Mouse (Mus musculus) ES-E14 (cell line): Measurements from ENCODE around the gene Tpk1.

ENCODE experiments used
- MAFK ChIP-seq: IDR thresholded peaks from 2 replicates; pipeline ENCODE4 v1.6.1; 2014; ENCODE audit warnings: mild to moderate bottlenecking, low read depth, low read length, inconsistent platforms; ENCODE audit not compliant: insufficient read depth
- ZC3H11A ChIP-seq: IDR thresholded peaks from 2 replicates; pipeline ENCODE4 v1.6.1; 2012; ENCODE audit warnings: low read depth, mild to moderate bottlenecking, inconsistent platforms, low read length, borderline replicate concordance
- ZNF384 ChIP-seq: IDR thresholded peaks from 2 replicates; pipeline ENCODE4 v1.6.1; 2012; ENCODE audit warnings: low read depth, low read length, inconsistent platforms

DNA sequence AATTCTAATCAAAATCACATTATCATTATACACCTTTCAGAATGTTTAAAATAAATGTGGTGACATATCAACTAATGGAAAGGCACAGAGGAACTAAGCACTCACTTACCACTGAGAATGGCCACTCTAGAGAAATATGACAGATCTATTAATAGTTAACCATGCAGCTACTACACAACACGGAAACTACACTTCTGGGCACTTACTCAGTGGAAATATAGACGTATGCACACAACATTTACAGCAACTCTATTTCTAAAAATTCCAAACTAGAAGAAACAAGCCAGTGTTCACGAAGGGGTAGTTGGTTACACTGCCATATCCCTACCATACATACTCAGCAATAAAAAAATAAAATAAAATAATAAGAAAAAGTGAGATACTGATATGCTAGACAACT, 28.0 kb downstream of the Tpk1 start:
- TF ChIP-seq ZNF384: no peak
- TF ChIP-seq MAFK: no peak
- TF ChIP-seq ZC3H11A: no peak
